Mouse (Mus musculus): ENCODE measurements at regions not wholly inside any gene's neighbourhood (a gene's known extent, or its start where the extent isn't known, plus 50 kb on each side); places are given as distances from the start of the nearest gene placed in this dataset.
A peak's percentile ranks its signal among the peaks of the same experiment; 100 is the strongest.

GRCm38 (mm10) chrX:108391297-108391696 is 273.4 kb downstream of the Gm379 start:
- no peak for DNase-seq (ENCODE audit: low read depth)

- DNase-seq (ENCODE audit: low read depth) = peak; percentile 0
Observed at GRCm38 (mm10) chrX:108366981-108367380, 297.7 kb downstream of the Gm379 start.
